Mouse (Mus musculus) bone marrow, adult 2 months (tissue): Measurements from ENCODE around the gene Crygs. TPM values are rescaled to one million over a fixed set of nuclear protein-coding genes. Genes with fewer than 3 reads are reported as not detected.
"Not testable (repeated sequence)": the region's sequence is repeated elsewhere in the genome, so short reads cannot be mapped to it uniquely, and the experiment has no call there.

ENCODE experiments used
- H3K27ac ChIP-seq: fragments of 200-500 bp; 2 replicates; pipeline ENCODE4 v1.5.1; 2012; ENCODE audit warnings: low read depth, mild to moderate bottlenecking, control low read depth, inconsistent platforms, low read length; ENCODE audit not compliant: control insufficient read depth, poor library complexity, insufficient read depth
- H3K4me1 ChIP-seq: fragments of 200-500 bp; 2 replicates; pipeline ENCODE4 v1.6.1; 2011; ENCODE audit warnings: low read length; ENCODE audit not compliant: control insufficient read depth, insufficient read depth
- H3K4me3 ChIP-seq: fragments of 200-500 bp; replicated peaks from 2 replicates; pipeline ENCODE3; 2011; ENCODE audit warnings: mild to moderate bottlenecking, low read depth, low read length, control low read depth; ENCODE audit not compliant: control insufficient read depth
- CTCF ChIP-seq: fragments of 200-500 bp; IDR thresholded peaks from 2 replicates; pipeline ENCODE4 v1.5.1; 2011; ENCODE audit warnings: low read length, control low read depth; ENCODE audit not compliant: control insufficient read depth, insufficient read depth
- POLR2A ChIP-seq: fragments of 200-500 bp; IDR thresholded peaks from 2 replicates; pipeline ENCODE4 v1.6.1; 2011; ENCODE audit warnings: low read depth, mild to moderate bottlenecking, control low read depth, low read length, borderline replicate concordance; ENCODE audit not compliant: control insufficient read depth
- WGBS: fragments of 180-500 bp; shearing (Covaris S2); methylation state at CpG from one replicate; pipeline ENCODE4 v1.1.7; 2018; 5-methylcytosine and 5-hydroxymethylcytosine counted together
- polyA plus RNA-seq: library from polyadenylated mRNA; stranded (reverse); fragments of >200 nt; gene quantifications from 2 replicates; pipeline ENCODE4 v1.2.4, GENCODE M21; 2011; ENCODE audit warnings: low replicate concordance; ENCODE audit not compliant: missing spikeins, insufficient read depth, insufficient read length

Gene Crygs
- polyA plus RNA-seq, 1 experiment = not detected

GRCm38 (mm10) chr16:22800026-22800848, 11.1 kb downstream of the Crygs start:
- Histone ChIP-seq H3K4me3 (no peak overlapping the region), H3K27ac (no peak overlapping the region), H3K4me1 (no peaks in the 10 kb centered on the region; the same call in 1 of the 2 replicates)
- WGBS = 71% methylated on average over 6 of the region's 6 CpGs
- no peak for TF ChIP-seq CTCF
- TF ChIP-seq POLR2A = no peak

DNA sequence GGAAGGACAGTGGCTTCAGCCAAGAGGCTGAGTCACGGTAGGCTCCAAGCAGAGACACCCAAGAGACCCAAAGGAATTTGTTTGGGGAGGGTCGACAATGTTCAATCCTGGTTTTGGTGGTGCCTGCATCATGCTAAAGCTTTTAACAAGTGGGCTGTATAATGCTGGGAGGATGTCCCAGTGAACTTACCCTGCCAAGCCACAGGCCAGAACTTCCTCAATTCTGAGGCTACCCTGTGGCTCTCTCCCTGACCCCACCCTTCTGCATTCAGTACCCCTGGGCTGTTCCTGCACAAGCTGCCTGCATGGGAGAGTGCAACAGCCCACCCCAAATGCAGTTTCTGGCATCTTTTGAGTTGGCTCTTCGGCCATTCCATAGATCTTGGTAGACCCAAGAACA, 12.9 kb downstream of the Crygs start:
- TF ChIP-seq POLR2A (no peak), CTCF (no peak)
- Histone ChIP-seq H3K27ac (no peak overlapping the region; the same call in 1 of the 2 replicates), H3K4me3 (no peak overlapping the region), H3K4me1 (no peaks in the 10 kb centered on the region; the same call in 1 of the 2 replicates)
- 17% methylated on average over 3 of the region's 3 CpGs for WGBS

DNA sequence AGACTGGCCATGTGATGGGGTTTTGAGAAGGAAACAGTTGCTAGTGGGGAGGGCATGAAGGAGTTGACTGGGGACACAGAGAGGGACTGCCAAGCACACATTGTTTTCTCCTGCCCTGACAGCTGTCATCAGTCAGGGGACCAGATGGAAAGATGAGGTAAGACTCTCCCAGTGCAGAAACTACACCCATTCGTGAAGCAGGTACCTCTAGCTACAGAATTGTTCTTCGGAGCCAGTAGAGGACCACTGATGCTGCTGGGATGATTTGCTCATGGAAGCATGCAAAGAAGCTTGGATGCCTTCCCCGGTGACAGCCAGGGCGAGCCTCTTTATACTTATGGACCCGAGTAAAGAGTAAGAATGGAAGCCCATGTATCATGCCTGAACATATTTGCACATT, 13.9 kb downstream of the Crygs start:
- TF ChIP-seq POLR2A (no peak), CTCF (no peak)
- Histone ChIP-seq H3K4me1 (no peaks in the 10 kb centered on the region; the same call in 1 of the 2 replicates), H3K4me3 (no peak overlapping the region), H3K27ac (no peak overlapping the region)
- WGBS = 68% methylated on average over 5 of the region's 5 CpGs

DNA sequence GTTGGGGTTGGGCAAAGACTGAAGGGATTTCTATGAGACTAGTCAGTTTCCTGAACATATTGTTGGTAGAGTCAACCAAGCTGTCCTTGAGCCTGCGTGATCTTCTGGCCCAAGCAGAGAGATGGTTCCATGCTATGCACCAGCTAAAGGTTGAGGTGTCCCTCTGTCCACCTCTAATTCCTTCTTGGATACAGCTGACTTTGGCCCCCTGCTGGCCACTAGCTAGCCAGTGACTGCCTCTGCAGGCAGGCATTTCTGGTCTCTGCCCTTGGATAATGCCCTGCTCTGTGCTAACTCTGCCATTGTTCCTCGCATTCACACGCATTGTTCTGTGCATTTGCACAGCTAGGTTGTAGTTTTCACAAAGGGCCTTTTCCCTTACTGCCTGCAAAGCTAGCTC, 15.9 kb downstream of the Crygs start:
- Histone ChIP-seq H3K27ac (no peak overlapping the region), H3K4me3 (no peak overlapping the region), H3K4me1 (no peaks in the 10 kb centered on the region; the same call in 1 of the 2 replicates)
- WGBS = 89% methylated on average over 3 of the region's 3 CpGs
- 0 out of 2 replicates have a peak, but pooled peaks have one; percentile 9 for TF ChIP-seq CTCF
- no peak for TF ChIP-seq POLR2A

- no peak overlapping the region for H3K4me3 ChIP-seq
- TF ChIP-seq POLR2A (no peak), CTCF (no peak)
- 59% methylated on average over 2 of the region's 2 CpGs for WGBS
- H3K4me1 ChIP-seq = no peaks in the 10 kb centered on the region
- no peak overlapping the region for H3K27ac ChIP-seq
These were observed 20.1 kb downstream of the Crygs start for GRCm38 (mm10) chr16:22791235-22791634.

GRCm38 (mm10) chr16:22789908-22790367, 21.4 kb downstream of the Crygs start:
- no peak for TF ChIP-seq POLR2A
- TF ChIP-seq CTCF = no peak
- H3K27ac ChIP-seq = no peak overlapping the region
- WGBS = 35% methylated on average over 10 of the region's 10 CpGs
- H3K4me1 ChIP-seq = no peaks in the 10 kb centered on the region
- no peak overlapping the region for H3K4me3 ChIP-seq

DNA sequence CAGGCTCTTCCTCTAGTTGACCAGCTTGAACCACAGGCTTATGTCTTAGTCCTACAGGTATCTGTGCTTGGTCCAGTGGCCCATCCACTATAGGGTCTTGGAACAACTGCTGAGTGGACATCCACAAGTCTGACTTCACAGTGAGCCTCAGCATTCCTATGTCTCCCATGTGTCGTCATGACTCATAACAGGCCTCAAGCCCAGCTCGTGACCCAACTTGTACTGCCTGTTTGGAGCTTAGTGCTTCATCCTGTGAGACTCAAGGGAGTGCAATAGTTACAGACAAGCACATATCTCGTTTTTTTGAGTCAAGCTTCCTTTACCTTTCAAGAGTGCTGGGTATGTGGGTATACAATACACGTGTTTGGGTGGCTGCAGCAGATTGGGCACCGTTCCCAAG, 28.7 kb downstream of the Crygs start:
- Histone ChIP-seq H3K4me1 (no peaks in the 10 kb centered on the region), H3K4me3 (no peak overlapping the region), H3K27ac (no peak overlapping the region)
- WGBS = 77% methylated on average over 5 of the region's 5 CpGs
- TF ChIP-seq CTCF (no peak), POLR2A (no peak)

DNA sequence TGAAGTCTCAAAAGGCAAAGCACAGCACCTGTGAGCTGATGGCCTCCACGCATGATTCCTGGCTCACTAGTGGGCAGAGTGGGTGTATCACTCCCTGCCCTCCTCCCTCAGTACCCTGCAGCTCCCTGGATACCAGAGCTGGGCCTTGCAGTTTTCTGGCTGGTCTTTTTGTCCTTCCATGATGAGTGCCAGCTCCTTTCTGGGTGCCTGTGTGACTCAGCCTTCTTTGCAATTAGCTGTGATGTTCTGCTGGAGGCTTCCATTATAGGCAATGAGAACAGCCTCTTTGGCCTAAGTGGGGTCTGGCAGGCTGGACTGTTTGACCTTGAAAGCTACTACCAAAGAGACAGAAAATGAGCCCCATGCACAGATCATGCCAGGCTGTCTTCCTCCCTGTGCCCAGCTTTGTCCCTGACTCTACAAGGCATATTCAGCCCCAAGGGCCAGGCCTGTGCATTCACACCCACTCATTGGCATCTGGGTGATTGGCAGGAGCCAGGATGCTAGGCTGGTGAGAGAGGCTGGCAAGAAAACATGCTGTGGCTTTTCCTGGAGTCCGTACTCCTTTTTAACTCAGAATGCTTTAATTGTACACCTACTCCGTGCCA, 32.0 kb downstream of the Crygs start:
- TF ChIP-seq POLR2A (no peak), CTCF (no peak)
- Histone ChIP-seq H3K4me1 (no peaks in the 10 kb centered on the region), H3K4me3 (no peak overlapping the region), H3K27ac (no peak overlapping the region)
- WGBS = 88% methylated on average over 3 of the region's 3 CpGs

DNA sequence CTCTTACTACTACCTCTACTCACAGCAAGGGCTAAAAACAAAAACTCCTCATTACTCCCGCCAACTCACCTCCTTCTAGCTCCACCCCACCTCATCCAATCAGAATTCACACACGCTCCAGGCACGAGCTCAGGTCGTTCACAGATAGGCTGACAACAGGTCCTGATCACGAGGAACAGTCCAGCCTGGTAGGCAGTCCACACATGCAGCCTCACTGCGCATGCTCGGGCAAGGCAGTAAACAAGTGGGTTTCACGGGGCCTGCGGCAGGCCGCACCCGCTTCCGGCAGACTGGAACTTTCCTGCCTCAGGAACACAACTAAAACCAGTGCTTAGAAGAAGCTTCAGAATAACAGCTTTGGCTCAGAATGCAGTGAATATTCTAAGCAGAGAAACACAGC, 33.1 kb downstream of the Crygs start:
- 88% methylated on average over 12 of the region's 12 CpGs for WGBS
- H3K4me3 ChIP-seq, H3K4me1 ChIP-seq, H3K27ac ChIP-seq: not testable (repeated sequence)
